Mouse (Mus musculus): Measurements from ENCODE around the gene Tmem251.

GRCm38 (mm10) chr12:102714654-102715395, 28.7 kb upstream of the Tmem251 start:
- TF ChIP-seq CTCF (IDR thresholded peaks at IDR 0.05; ENCODE audit: low read depth) = no peak
- TF ChIP-seq EP300 (optimal IDR thresholded peaks at IDR 0.05) = no peak
